ENCODE assay signal across 8 mouse cellular contexts in genomic region chr7:102442432-102442831, GRCm38 (mm10). TPM values are rescaled to one million over a fixed set of nuclear protein-coding genes. Genes with fewer than 3 reads are reported as not detected.
DNase-seq lines count a peak whose midpoint lies in the region; ATAC-seq and TF ChIP-seq lines count a peak whose summit lies in the region.

No protein-coding gene starts in this region.

- peak overlapping the region; percentile 89 for H3K9ac ChIP-seq in limb, embryonic 13.5 days
- H3K9ac ChIP-seq in stomach, embryonic 15.5 days = peak overlapping the region; percentile 71

- no peak overlapping the region for H3K27ac ChIP-seq in spleen, adult 2 months (ENCODE audit: insufficient read depth, low read length)
- H3K27ac ChIP-seq in limb, embryonic 13.5 days = 0 out of 2 replicates have a peak overlapping the region, but pooled peaks have one; percentile 85
- H3K27ac ChIP-seq in stomach, embryonic 15.5 days = peak overlapping the region; percentile 91; the same call in 1 of the 2 replicates

- peak overlapping the region; percentile 98 for H3K4me3 ChIP-seq in erythroblast, embryonic 14.5 days (replicated peaks)
- peak overlapping the region; percentile 90 for H3K4me3 ChIP-seq in spleen, adult 2 months (ENCODE audit: extremely low read depth, insufficient read depth, insufficient read length)
- peak overlapping the region; percentile 83 for H3K4me3 ChIP-seq in limb, embryonic 13.5 days
- peak overlapping the region; percentile 84 for H3K4me3 ChIP-seq in stomach, embryonic 15.5 days (replicated peaks)

- no peaks in the 10 kb centered on the region for H3K9me3 ChIP-seq in erythroblast, embryonic 14.5 days (ENCODE audit: control insufficient read depth, low read length)
- no peaks in the 10 kb centered on the region for H3K9me3 ChIP-seq in limb, embryonic 13.5 days
- no peaks in the 10 kb centered on the region for H3K9me3 ChIP-seq in stomach, embryonic 15.5 days

- no peak for TF ChIP-seq POLR2A in spleen, adult 2 months (IDR thresholded peaks at IDR 0.05; ENCODE audit: low read depth, low read length)

- 4% methylated on average over 4 of the region's 4 CpGs for WGBS in spleen, adult 2 months
- 4% methylated on average over 4 of the region's 4 CpGs for WGBS in limb, embryonic 13.5 days
- WGBS in stomach, embryonic 15.5 days = 0% methylated on average over 4 of the region's 4 CpGs

- H3K4me1 ChIP-seq in erythroblast, embryonic 14.5 days (ENCODE audit: control insufficient read depth) = peaks cover 27% of the 10 kb centered on the region
- H3K4me1 ChIP-seq in spleen, adult 2 months (ENCODE audit: control insufficient read depth, insufficient read depth, insufficient read length) = no peaks in the 10 kb centered on the region
- H3K4me1 ChIP-seq in limb, embryonic 13.5 days = peaks cover 19% of the 10 kb centered on the region
- H3K4me1 ChIP-seq in stomach, embryonic 15.5 days = peaks cover 11% of the 10 kb centered on the region; the same call in 1 of the 2 replicates

- ATAC-seq in erythroblast, adult 5-6 weeks (replicated peaks; ENCODE audit: low FRiP score, poor library complexity, severe bottlenecking) = no peak
- ATAC-seq in limb, embryonic 13.5 days (ENCODE audit: low FRiP score, low read depth) = no peak
- ATAC-seq in stomach, embryonic 15.5 days (ENCODE audit: insufficient read depth, low FRiP score, low read depth) = no peak

- peaks cover 49% of the 10 kb centered on the region for H3K36me3 ChIP-seq in erythroblast, embryonic 14.5 days (ENCODE audit: control insufficient read depth)
- peaks cover 3% of the 10 kb centered on the region for H3K36me3 ChIP-seq in spleen, adult 2 months (ENCODE audit: control insufficient read depth, insufficient read depth, low read length)
- H3K36me3 ChIP-seq in limb, embryonic 13.5 days = peaks cover 28% of the 10 kb centered on the region
- H3K36me3 ChIP-seq in stomach, embryonic 15.5 days = peaks cover 13% of the 10 kb centered on the region

- H3K27me3 ChIP-seq in erythroblast, embryonic 14.5 days (ENCODE audit: control insufficient read depth) = no peaks in the 10 kb centered on the region
- H3K27me3 ChIP-seq in spleen, adult 2 months (ENCODE audit: control insufficient read depth, insufficient read depth, low read length) = no peaks in the 10 kb centered on the region
- peaks cover 9% of the 10 kb centered on the region; the same call in 1 of the 2 replicates for H3K27me3 ChIP-seq in limb, embryonic 13.5 days
- no peaks in the 10 kb centered on the region for H3K27me3 ChIP-seq in stomach, embryonic 15.5 days (replicated peaks)

- no peak for TF ChIP-seq CTCF in spleen, adult 2 months (IDR thresholded peaks at IDR 0.05; ENCODE audit: extremely low read depth, insufficient read depth, insufficient read length, insufficient replicate concordance)

- no peak for DNase-seq in spleen, adult 2 months (ENCODE audit: low read depth in 1 of 2, low spot score in 2 of 2)
- no peak for DNase-seq in spleen, postnatal 10 days (ENCODE audit: low spot score in 2 of 2)
- DNase-seq in spleen, postnatal 14 days (ENCODE audit: low spot score in 2 of 2) = no peak
- DNase-seq in layer of hippocampus, postnatal 25 days (ENCODE audit: extremely low spot score in 1 of 2, low spot score in 1 of 2) = no peak

- peak overlapping the region; percentile 74 for H3K4me2 ChIP-seq in limb, embryonic 13.5 days (replicated peaks)
- peak overlapping the region; percentile 60 for H3K4me2 ChIP-seq in stomach, embryonic 15.5 days

RNA-seq across cellular contexts. Expression of gene Rrm1, which starts 0.9 kb away (rescaled TPM):
- 14.9 and 31.0 TPM in 2 replicates for polyA plus RNA-seq in erythroblast, embryonic 14.5 days (2012)
- total RNA-seq in erythroblast, adult 5-6 weeks (2015; ENCODE audit: low replicate concordance) = 85.7 and 133 TPM in 2 replicates
- total RNA-seq in erythroblast, adult 5-6 weeks (2017; ENCODE audit: low replicate concordance) = 265 and 267 TPM in 2 replicates
- 10.5 and 11.9 TPM in 2 replicates for polyA plus RNA-seq in spleen, adult 2 months (2012; rRNA removed)
- 151 and 154 TPM in 2 replicates for polyA plus RNA-seq in limb, embryonic 13.5 days (2015; fragmentation: Nextera tagmentation; extraction: Ambion mirVana)
- 133 and 138 TPM in 2 replicates for polyA plus RNA-seq in stomach, embryonic 15.5 days (2015; fragmentation: Nextera tagmentation; extraction: Ambion mirVana)
- 10 to 100 TPM; 10.2 to 10.8 TPM for total RNA-seq in layer of hippocampus, postnatal 25 days (2021)

RNA-seq across cellular contexts. Expression of gene Olfr543, which starts 39.0 kb away (rescaled TPM):
- not detected in 2 replicates for polyA plus RNA-seq in erythroblast, embryonic 14.5 days (2012)
- total RNA-seq in erythroblast, adult 5-6 weeks (2015; ENCODE audit: low replicate concordance) = not detected in 2 replicates
- not detected in 2 replicates for total RNA-seq in erythroblast, adult 5-6 weeks (2017; ENCODE audit: low replicate concordance)
- not detected in 2 replicates for polyA plus RNA-seq in spleen, adult 2 months (2012; rRNA removed)
- 0.45 TPM in 1 of 2 replicates, not detected in the other for polyA plus RNA-seq in limb, embryonic 13.5 days (2015; fragmentation: Nextera tagmentation; extraction: Ambion mirVana)
- 0.41 and 0.53 TPM in 2 replicates for polyA plus RNA-seq in stomach, embryonic 15.5 days (2015; fragmentation: Nextera tagmentation; extraction: Ambion mirVana)
- not detected for total RNA-seq in layer of hippocampus, postnatal 25 days (2021)

RNA-seq across cellular contexts. Expression of gene Olfr544, which starts 45.7 kb away (rescaled TPM):
- polyA plus RNA-seq in erythroblast, embryonic 14.5 days (2012) = not detected in 2 replicates
- total RNA-seq in erythroblast, adult 5-6 weeks (2015; ENCODE audit: low replicate concordance) = not detected in 2 replicates
- not detected in 2 replicates for total RNA-seq in erythroblast, adult 5-6 weeks (2017; ENCODE audit: low replicate concordance)
- polyA plus RNA-seq in spleen, adult 2 months (2012; rRNA removed) = not detected in 2 replicates
- 0.11 and 0.13 TPM in 2 replicates for polyA plus RNA-seq in limb, embryonic 13.5 days (2015; fragmentation: Nextera tagmentation; extraction: Ambion mirVana)
- 0.04 TPM in 2 replicates for polyA plus RNA-seq in stomach, embryonic 15.5 days (2015; fragmentation: Nextera tagmentation; extraction: Ambion mirVana)
- not detected for total RNA-seq in layer of hippocampus, postnatal 25 days (2021)

RNA-seq across cellular contexts. Expression of gene Olfr545, which starts 56.9 kb away (rescaled TPM):
- not detected in 2 replicates for polyA plus RNA-seq in erythroblast, embryonic 14.5 days (2012)
- not detected in 2 replicates for total RNA-seq in erythroblast, adult 5-6 weeks (2015; ENCODE audit: low replicate concordance)
- not detected in 2 replicates for total RNA-seq in erythroblast, adult 5-6 weeks (2017; ENCODE audit: low replicate concordance)
- not detected in 2 replicates for polyA plus RNA-seq in spleen, adult 2 months (2012; rRNA removed)
- polyA plus RNA-seq in limb, embryonic 13.5 days (2015; fragmentation: Nextera tagmentation; extraction: Ambion mirVana) = not detected in 2 replicates
- polyA plus RNA-seq in stomach, embryonic 15.5 days (2015; fragmentation: Nextera tagmentation; extraction: Ambion mirVana) = not detected in 2 replicates
- not detected for total RNA-seq in layer of hippocampus, postnatal 25 days (2021)
